Mouse (Mus musculus) cortical plate, adult 2 months (tissue): ENCODE measurements at regions not wholly inside any gene's neighbourhood (a gene's known extent, or its start where the extent isn't known, plus 50 kb on each side); places are given as distances from the start of the nearest gene placed in this dataset.

Source experiments
- CTCF ChIP-seq: fragments of 200-500 bp; IDR thresholded peaks from 2 replicates; pipeline ENCODE4 v1.5.1; 2011; ENCODE audit warnings: mild to moderate bottlenecking, control low read depth, low read length; ENCODE audit not compliant: insufficient read depth; ENCODE audit errors: extremely low read depth
- POLR2A ChIP-seq: fragments of 200-500 bp; IDR thresholded peaks from 2 replicates; pipeline ENCODE4 v1.6.1; 2011; ENCODE audit warnings: mild to moderate bottlenecking, low read length, control low read depth; ENCODE audit not compliant: insufficient read depth; ENCODE audit errors: extremely low read depth

DNA sequence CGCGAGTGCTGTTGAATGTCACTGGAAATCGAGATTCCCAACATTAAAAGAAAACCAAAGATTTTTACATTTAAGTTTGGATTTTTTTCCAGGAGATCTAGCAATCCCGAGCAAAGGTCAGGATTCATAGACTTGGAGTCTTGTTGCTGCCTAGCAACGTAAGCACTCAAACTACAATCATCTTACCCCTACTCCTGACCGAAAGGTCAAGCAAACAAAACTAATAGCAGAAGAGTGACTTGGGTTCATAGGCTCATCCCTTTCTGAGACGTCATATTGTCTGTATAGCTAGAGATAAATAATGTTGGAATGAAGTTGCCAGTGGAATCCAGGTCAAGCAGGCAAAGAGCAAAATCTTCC, 169.9 kb downstream of the Pik3r1 start:
- TF ChIP-seq CTCF (no peak), POLR2A (no peak)
